Mouse (Mus musculus) MN1 (cell line): ENCODE measurements around the gene Zbed6.

ENCODE experiments used
- DNase-seq: peaks from one replicate; pipeline ENCODE4 v3.0.0-alpha.2; 2016; ENCODE audit warnings: low spot score

The Zbed6 gene

DNA sequence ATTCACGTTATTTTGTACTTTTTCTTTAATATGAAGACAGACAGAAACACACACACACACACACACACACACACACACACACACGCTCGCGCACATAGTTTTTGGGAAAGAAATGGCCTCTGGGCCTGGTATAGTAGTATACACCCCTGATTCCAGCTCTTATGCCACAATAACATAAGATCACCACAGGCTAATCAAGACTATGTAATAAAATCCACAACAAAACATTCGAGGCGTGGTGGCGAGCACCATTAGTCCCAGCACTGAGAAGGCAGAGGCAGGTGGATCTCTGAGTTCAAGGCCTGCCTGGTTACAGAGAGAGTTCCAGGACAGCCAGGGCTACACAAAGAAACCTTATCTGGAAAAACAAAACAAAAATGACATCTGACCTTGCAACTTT is 2.3 kb upstream of the Zbed6 start:
- no peak for DNase-seq

DNA sequence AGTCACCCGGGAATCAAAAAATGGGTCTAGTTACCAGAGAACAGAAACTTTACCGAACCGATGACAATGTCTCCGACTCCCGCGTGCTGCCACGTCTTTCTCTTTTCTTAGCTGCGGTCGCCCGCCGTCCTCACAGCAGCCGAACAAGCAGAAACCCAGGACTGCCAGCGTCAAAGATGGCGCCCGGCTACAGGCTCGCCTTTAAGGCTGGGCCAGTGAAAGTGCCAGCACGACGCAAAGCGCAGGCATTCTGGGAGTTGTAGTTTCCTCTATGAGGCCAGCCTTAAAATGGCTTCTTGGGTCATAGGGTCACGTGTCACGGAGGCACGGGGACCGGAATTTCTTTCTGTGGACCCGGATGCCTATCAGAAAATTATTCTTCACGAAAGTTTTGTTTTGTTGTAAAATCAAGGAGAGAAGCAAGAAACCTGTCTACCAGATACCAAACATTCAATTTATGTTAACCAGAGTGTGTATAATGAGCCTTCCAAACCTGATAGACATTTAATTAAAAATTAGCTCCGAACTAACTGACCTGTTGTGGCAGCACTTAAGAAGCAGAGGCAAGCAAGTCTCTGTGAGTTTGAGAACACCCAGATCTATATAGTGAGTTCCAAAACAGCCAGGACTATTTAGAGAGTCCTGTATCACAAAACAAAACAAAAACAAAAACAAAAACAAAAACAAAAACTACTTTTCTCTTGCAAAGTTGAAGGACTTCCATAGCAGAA is 683 bp upstream of the Zbed6 start, which contains the start of gene Gm38394:
Gene Gm38394 (minus strand): TSS at position 116 of the 731 bp plus-strand sequence.
- DNase-seq = peak; percentile 97

DNA sequence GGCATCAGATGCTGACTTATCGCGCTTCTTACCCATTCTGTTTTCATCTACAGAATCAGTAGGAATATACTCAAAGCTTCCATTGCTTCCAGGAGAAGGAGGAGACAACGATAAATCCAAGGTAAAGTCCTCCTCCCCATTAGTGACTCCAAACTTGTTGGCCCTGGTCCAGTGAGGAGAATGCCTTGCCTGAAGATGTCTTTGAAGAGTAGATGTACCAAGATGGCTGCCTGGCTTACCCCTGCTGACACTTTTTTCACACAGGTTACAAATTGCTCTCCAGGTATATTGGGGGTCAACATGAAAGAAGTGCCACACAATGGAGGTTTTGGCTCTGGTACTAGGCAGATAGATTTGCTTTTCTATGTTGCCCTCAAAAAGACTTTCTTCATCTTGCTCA is 1.8 kb downstream of the Zbed6 start:
- DNase-seq = no peak

DNA sequence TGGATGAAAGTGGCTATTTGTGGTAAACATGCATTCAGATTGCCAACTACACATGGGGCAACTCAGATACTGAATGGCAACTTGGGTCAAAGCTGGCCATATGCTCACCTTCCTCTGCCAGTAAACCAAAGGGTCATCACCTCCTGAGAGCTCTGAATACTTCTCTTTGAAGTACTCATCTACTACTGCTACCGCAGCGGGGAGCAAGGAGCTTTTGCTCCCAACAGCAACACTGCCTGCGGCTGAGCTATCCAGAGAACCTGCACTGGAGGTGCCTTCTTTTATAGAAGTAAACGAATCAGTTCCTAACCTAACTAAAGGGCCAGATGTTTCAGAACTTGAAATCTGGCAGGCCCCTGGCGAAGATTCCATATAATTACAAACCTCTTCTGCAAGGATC is 3.9 kb downstream of the Zbed6 start:
- DNase-seq = no peak

DNA sequence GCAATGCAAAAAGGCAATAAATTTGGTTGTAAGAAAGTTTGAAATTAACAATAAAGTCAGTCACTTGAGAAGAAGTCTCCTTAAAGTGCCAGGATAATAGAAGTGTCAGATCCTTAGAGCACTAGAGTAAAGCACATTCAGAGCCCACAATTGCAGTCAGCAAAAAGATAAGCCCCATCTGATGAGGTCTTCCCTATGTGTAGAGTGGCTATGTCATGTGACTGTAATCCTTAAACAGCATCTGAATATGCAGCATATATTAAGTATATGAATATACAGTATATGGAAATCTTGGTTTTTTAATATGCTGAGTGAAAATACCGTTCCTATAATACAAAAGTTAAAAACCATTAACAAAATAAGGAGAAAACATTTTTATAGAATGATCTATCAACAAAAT is 7.7 kb downstream of the Zbed6 start:
- no peak for DNase-seq

DNA sequence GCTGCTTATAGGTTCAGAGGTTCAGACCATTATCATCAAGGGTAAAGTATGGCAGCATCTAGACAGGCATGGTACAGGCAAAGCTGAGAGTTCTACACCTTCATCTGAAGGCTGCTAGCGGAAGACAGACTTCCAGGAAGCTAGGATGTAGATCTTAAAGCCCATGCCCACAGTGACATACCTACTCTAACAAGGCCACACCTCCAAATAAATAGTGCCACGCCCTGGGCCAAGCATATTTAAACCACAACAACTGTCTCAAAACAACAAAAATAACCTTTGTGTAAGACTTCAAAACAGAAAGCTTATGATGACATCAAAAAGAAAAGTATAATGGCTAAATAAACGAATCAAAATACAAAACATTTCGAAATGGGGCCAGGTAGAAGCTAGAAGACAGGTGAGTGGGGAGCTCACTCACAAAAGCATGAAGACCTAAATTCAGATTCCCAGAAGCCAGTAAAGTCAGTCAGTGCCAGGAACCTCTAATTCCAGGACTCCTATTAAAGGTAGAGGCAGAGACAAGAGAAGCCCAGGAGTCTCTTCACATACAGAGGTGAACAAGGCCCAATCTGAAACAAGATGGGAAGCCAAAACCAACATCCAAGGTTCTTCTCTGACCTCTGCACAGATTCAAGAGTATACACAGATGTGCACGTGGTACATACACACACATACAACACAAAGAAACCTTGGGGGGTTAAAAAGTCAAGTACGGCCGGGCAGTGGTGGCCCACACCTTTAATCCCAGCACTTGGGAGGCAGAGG is 10.2 kb downstream of the Zbed6 start:
- DNase-seq = no peak

DNA sequence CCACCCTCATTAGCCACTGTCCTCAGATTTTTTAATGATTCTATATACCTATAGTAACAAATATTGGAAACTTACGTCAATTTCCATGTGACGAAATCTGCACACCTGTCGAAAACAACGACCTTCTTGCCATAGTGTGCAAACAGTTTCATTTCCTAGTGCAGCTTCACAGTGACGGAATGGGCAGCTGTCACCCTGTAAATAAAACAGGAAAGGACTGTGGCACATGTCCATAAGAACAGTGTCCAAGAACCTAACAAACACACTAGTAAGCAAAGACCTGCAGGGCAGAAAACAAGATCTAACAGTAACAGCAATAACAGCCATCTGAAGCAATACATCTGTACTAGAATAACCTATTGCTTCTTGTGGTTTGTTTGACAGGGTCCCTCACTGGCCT is 15.0 kb downstream of the Zbed6 start:
- DNase-seq = no peak

DNA sequence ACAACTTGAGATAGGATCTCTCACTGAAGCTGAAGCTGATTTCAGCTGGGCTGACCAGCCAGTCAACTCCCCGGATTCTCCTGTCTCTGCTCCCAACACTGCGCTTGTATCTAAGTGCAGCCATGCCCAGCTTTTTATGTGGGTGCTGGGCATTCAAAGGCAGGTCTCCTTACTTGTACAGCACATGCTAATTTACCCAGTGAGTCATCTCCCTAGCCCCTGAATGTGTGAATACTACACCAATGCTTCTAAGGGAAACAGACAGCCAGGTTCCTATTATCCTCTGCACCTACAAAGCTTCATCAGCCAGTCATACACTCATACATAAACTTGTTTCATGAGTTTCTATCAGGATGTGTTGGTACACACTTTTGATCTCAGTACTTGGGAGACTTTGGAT is 19.5 kb downstream of the Zbed6 start:
- no peak for DNase-seq

DNA sequence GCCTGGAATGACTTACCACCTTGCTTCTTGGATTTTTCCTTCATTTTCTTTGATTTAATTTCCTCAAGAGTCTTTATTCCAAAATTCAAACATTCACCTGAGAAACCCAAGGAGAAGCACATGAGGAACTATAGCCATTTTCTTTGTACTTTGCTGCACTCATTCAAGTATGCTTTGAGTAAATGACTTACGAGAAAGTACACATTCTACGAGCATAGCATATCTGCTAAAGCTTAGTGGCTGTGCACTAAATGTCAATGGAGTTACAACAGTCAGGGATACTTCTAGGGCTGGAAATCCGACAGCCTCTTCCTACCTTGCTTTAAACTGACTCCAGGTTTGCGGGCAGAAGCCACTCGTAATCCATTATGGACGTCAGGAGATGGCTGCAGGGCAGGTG is 22.2 kb downstream of the Zbed6 start:
- no peak for DNase-seq

DNA sequence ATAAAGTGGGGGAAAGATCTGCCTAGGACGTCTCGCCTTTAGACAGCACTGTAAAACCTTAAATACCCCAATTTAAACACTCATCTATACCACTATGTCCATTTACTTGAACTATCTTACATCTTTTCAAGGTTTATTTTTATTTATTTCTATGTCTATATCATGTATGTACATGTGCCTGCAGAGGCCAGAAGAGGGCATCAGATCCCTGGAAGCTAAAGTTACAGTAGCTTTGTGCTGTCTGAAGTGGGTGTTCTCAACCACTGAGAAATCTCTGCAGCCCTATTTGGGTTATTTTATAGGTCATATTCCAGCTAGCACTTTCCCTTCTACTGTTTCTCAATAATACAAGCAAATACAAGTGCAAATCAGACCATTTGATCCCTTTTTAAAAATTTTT is 28.5 kb downstream of the Zbed6 start:
- no peak for DNase-seq

DNA sequence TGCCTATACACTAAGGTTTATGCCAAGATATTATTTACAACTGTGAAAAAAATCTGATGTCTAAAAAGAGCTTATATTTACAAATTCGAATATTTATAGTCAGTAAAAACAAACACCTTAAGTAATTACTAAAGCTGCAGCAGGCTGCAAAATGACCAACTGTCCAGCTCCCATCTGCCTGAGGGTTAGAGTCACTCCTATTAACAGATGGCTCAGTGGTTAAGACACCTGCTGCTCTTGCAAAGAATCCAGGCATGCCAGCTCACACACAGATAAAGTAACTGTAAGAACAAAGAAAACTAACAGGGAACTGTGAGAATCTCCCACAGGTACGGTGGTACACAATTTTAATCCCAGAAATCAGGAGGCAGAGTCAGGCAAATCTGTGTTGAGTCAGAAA is 35.6 kb downstream of the Zbed6 start:
- no peak for DNase-seq

DNA sequence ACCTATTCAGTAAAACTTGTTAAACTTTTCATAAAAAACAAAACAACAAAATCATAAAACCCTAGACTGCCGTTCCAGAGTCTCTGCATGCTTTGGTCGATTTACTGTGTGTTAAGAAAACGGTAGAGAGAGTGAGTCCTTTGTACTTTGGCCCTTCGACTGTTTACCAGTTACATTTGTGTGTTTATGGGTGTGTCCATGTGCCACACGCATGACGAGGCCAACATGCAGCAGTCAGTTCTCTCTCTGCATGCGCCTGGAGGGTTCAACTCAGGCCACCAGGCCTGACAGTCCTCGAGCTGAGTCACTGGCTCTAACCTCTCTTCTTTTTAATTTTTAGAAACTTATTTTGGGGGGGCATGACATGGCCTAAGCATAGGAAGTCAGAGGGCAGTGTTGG is 42.4 kb downstream of the Zbed6 start:
- DNase-seq = no peak

DNA sequence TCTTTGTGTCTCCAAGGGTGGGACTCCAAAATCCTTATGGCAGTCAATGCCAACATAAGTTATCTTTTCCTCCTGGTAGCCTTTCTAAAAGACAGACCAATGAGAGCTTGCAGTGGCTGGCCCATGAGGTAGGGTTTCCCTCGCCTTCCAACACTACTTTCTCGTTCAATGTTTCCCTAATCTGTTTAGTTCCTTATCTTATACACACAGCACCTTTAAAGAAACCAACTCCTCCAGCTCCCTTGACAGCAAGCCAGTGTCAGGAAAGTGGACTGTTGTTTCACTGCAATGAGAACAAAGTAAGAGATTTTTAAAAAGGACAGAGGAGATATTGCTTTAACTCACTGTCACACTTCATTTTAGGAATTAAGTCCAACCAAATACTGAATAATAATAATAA is 42.8 kb downstream of the Zbed6 start:
- no peak for DNase-seq

DNA sequence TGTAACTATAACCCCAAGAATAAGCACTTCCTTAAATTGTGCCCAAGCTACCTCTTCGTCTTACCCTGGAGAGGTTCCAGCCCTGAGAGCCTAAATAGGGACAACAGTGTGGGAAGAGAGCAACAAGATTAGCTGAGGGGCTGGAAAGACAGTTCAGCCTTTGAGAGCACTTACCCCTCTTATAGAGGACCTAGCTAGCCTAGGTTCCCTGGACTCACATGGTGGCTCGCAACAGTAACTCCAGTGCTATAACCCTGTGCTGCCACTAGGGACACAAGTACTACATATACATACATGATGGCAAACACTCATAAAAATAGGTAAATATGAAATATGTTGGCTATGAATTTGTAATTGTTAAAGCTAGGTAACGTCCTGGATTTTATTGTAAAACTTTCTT is 46.9 kb downstream of the Zbed6 start:
- no peak for DNase-seq

DNA sequence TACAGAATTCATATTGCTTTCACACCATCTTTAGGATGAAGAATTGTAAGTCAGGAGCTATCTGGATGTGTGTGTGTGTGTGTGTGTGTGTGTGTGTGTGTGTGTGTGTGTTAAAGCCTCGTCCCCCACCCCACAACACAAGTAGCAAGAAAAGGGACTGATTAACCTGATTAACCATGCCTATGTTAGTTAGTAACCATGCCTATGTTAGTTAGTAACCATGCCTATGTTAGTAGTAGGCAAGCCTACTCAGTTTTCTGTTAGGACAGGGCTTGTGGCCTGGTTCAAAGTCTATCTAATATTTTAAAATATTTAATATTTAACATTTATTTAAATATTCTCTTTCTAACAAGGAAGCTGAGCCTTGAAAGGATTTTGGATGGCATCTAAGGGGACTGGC is 49.2 kb downstream of the Zbed6 start:
- no peak for DNase-seq

DNA sequence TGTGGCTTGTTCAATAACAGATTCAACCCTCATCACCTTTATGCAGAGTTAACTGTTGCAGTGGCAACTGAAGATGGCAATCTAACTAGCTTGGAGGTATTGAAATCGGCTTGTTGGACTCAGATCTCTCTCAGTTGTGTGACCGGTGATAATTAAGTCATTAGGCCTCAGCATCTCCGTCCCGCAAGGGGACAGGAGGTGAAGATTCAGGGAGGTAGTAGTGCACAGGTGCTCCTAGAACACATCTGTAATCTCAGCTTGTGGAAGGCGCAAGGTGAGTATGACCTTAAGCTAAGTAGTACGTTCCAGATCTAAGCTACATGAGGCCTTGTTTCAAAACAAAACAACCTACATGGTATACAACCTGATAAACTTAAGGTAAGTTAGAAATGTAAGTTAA is 50.1 kb downstream of the Zbed6 start:
- DNase-seq = no peak

DNA sequence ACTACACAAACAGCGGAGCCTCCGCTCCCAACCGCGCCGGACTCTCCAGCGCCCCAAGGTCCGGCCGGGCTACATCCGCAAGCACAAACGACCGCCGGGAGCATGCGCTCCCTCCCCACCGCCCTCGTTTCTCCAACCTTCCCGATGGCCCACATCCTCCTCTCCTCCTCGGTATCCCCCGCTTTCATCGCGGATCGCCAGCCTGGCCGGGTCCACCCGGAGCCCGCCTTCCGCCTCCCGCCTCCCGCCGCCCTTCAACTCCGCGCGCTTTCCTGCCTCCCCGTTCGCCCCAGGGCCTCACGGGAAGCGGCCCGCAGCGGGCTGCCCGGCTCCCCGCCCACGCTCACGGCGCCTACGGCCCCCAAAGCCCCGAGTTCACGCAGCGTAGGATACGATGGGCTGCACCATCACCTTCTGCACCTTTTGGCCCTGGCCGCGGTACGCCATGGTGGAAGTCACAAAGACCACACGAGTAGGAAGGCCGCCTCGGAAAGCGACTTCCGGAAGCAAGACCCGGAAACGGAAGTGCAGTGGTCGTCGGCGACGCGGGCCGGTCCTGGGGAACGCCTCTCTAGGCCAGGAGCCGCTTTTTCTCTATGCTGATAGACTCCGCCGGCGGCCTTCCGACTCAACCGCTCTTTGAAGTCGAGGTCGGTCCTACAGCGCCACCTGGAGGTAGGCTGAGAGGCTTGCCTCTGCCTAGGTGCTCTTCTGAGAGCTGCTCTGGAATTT is 50.7 kb downstream of the Zbed6 start, which contains the start of gene Snrpe:
Gene Snrpe (minus strand): TSS at position 521 of the 732 bp plus-strand sequence.
- DNase-seq = peak; percentile 98
